Mouse (Mus musculus): ENCODE measurements around the gene Gm2001.
"Not testable (repeated sequence)": the region's sequence is repeated elsewhere in the genome, so short reads cannot be mapped to it uniquely, and the experiment has no call there.

DNA sequence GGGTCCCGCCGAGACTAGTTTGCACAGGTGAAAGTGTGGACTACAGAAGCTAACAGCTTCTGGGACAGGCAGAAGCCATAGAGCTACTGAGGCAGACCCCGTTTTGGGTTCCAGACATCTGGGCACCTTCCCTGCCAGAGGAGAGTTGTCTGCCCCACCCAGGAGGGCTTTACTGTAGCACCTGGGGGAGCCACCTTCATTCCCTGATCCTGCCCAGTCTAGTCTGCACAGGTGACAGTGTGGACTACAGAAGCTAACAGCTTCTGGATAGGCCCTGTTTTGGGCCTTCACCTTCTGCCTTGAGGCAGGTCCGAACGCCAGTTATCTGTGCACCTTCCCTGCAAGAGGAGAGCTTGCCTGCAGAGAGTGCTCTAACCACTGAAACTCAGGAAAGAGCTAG is 44.2 kb downstream of the Gm2001 start:
- not testable (repeated sequence) for TF ChIP-seq CTCF (IDR thresholded peaks at IDR 0.05; ENCODE audit: low read depth); EP300 (optimal IDR thresholded peaks at IDR 0.05)

Data from stomach, postnatal 0 days (tissue).